Mouse (Mus musculus) forebrain, embryonic 15.5 days (tissue): ENCODE results near the gene Itgad. TPM values are rescaled to one million over a fixed set of nuclear protein-coding genes. Genes with fewer than 3 reads are reported as not detected.
"Not testable (repeated sequence)": the region's sequence is repeated elsewhere in the genome, so short reads cannot be mapped to it uniquely, and the experiment has no call there.

Experiments used
- ATAC-seq: fragments of 200-750 bp; cut with Nextera tagmentation; replicated peaks from 2 replicates; pipeline ENCODE4 v1.8.0; 2017; ENCODE audit warnings: mild to moderate bottlenecking, moderate TSS enrichment, moderate library complexity
- H3K27ac ChIP-seq: fragments of 300-500 bp; sonication (generic); replicated peaks from 2 replicates; pipeline ENCODE4 v1.5.1; 2015; ENCODE audit warnings: mild to moderate bottlenecking, inconsistent platforms
- H3K27me3 ChIP-seq: fragments of 300-500 bp; sonication (generic); 2 replicates; pipeline ENCODE4 v1.6.1; 2015; ENCODE audit warnings: inconsistent platforms
- H3K36me3 ChIP-seq: fragments of 300-500 bp; sonication (generic); 2 replicates; pipeline ENCODE4 v1.6.1; 2015; ENCODE audit warnings: mild to moderate bottlenecking, inconsistent platforms
- H3K4me1 ChIP-seq: fragments of 300-500 bp; sonication (generic); 2 replicates; pipeline ENCODE4 v1.6.1; 2015; ENCODE audit warnings: inconsistent platforms
- H3K4me2 ChIP-seq: fragments of 300-500 bp; sonication (generic); replicated peaks from 2 replicates; pipeline ENCODE4 v1.6.1; 2015; ENCODE audit warnings: mild to moderate bottlenecking, inconsistent platforms
- H3K4me3 ChIP-seq: fragments of 300-500 bp; sonication (generic); 2 replicates; pipeline ENCODE4 v1.5.1; 2015; ENCODE audit warnings: mild to moderate bottlenecking, inconsistent platforms
- H3K9ac ChIP-seq: fragments of 300-500 bp; sonication (generic); replicated peaks from 2 replicates; pipeline ENCODE4 v1.6.1; 2015; ENCODE audit warnings: mild to moderate bottlenecking, inconsistent platforms
- H3K9me3 ChIP-seq: fragments of 300-500 bp; sonication (generic); 2 replicates; pipeline ENCODE4 v1.6.1; 2016; ENCODE audit warnings: inconsistent platforms
- WGBS: fragments of 180-500 bp; shearing (Covaris S2); methylation state at CpG from one replicate; pipeline ENCODE4 v1.1.7; 2015; ENCODE audit warnings: mixed read lengths; 5-methylcytosine and 5-hydroxymethylcytosine counted together
- polyA plus RNA-seq: library from polyadenylated mRNA; unstranded; fragments of >200 nt; fragmentation: Nextera tagmentation; extraction: Ambion mirVana; gene quantifications from 2 replicates; pipeline ENCODE4 v1.2.1, GENCODE M21; 2015

The Itgad gene
- polyA plus RNA-seq, 1 experiment from 2014 or later: not detected

DNA sequence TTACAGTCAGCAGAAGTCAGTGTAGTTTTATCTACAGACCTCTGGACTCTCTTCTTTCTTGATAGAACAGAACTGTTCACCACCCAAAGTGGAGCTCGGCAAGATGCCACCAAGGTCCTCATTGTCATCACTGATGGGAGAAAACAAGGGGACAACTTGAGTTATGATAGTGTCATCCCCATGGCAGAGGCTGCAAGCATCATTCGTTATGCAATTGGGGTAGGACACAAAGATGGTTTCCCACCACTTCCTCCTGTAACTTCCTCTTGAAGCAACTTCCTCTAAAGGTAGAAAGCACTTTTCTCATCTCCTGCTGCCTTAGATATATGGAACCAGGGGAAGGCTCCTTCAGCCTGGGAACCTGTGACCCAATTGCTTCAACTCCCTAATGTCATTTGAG, 20.6 kb upstream of the Itgad start:
- Histone ChIP-seq H3K4me2 (no peak overlapping the region), H3K27me3 (no peaks in the 10 kb centered on the region), H3K9me3 (no peaks in the 10 kb centered on the region), H3K4me1 (no peaks in the 10 kb centered on the region), H3K36me3 (no peaks in the 10 kb centered on the region), H3K27ac (no peak overlapping the region), H3K9ac (no peak overlapping the region), H3K4me3 (no peak overlapping the region)
- ATAC-seq: no peak
- 89% methylated on average over 2 of the region's 2 CpGs for WGBS

DNA sequence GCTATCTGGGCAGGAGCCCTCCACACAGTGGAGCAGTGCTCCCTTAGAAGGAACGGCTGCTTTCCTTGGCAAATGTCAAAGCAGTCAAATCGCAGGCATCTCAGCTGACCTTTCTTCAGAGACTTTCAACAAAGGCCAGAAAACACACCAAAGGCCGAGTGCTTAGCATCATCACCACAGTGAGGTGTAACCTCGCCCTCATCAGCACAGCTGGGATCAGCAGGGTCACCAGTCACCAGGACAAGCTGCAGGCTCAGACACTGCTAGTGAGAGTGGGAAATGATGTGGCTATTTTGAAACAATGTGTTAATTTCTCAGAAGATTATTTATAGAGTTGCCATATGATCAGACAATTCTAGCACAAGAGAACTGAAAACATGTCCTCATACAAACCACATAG, 17.2 kb upstream of the Itgad start:
- Histone ChIP-seq H3K4me1 (no peaks in the 10 kb centered on the region), H3K27me3 (no peaks in the 10 kb centered on the region), H3K27ac (no peak overlapping the region), H3K4me3 (no peak overlapping the region), H3K9ac (no peak overlapping the region), H3K36me3 (no peaks in the 10 kb centered on the region), H3K4me2 (no peak overlapping the region), H3K9me3 (no peaks in the 10 kb centered on the region)
- WGBS: 62% methylated on average over 4 of the region's 4 CpGs
- ATAC-seq: no peak

DNA sequence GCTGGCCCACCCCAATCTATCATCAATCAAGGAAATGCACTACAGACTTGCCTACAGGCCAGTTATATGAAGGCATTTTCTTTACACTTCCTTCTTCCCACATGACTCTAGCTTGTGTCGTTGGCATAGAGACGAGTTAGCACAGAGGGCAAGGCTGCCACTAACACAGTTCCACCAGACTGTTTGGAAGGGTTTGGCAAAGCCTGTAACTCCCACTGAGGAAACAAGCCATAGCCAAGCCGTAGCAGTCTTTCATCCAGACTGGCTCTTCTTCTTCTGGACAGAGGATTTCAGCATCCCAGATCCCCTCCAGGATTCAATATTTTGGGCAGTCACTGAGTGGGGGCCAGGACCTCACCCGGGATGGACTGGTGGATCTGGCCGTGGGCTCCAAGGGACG, 14.6 kb upstream of the Itgad start:
- Histone ChIP-seq H3K27me3 (no peaks in the 10 kb centered on the region), H3K4me2 (no peak overlapping the region), H3K4me3 (no peak overlapping the region), H3K4me1 (no peaks in the 10 kb centered on the region), H3K9ac (no peak overlapping the region), H3K36me3 (no peaks in the 10 kb centered on the region), H3K27ac (no peak overlapping the region), H3K9me3 (no peaks in the 10 kb centered on the region)
- WGBS: 92% methylated on average over 6 of the region's 6 CpGs
- no peak for ATAC-seq

DNA sequence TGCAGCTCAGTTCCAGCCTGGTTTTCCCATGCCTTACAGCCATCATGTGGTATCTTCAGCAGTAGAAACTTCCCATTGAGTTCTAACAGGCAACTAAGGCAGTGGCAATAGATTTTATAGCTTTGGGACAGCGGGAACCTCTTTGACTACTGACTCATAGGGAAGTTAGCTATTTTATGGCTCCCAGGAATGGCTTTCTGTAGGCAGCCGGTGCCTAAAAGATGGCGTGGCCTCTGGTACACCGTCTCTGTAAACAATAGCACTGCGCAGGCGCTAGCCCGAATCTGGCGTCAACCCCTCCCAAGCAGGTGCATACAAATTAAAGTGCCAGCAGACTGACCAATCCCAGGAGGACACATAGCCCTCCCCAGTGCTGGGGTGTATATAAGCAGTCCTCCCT, 3.2 kb upstream of the Itgad start:
- no peak for ATAC-seq
- WGBS: 93% methylated on average over 8 of the region's 8 CpGs
- Histone ChIP-seq H3K27me3 (no peaks in the 10 kb centered on the region), H3K4me3 (no peak overlapping the region), H3K36me3 (no peaks in the 10 kb centered on the region), H3K9me3 (no peaks in the 10 kb centered on the region), H3K4me1 (no peaks in the 10 kb centered on the region), H3K9ac (no peak overlapping the region), H3K4me2 (no peak overlapping the region), H3K27ac (no peak overlapping the region)

DNA sequence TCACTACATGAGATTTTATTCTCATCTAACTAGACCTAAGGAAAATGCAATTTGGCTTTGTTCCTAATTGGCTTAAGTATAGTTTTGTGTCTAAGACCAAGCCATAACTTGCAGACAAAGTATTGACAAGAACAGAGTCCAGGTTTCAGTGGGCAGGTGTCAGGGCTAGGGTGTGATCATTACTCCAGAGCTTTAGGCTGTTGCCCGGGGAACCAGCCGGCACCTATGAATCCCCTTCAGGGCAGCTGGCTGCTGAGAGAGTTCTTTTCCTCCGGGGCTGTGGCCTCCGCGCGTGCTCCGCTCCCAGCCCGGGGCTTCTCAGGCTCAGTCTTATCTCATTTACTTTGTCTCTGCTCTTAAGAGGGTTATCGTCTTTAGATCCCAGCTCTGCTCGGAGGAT, 748 bp downstream of the Itgad start:
- 49% methylated on average over 10 of the region's 10 CpGs for WGBS

DNA sequence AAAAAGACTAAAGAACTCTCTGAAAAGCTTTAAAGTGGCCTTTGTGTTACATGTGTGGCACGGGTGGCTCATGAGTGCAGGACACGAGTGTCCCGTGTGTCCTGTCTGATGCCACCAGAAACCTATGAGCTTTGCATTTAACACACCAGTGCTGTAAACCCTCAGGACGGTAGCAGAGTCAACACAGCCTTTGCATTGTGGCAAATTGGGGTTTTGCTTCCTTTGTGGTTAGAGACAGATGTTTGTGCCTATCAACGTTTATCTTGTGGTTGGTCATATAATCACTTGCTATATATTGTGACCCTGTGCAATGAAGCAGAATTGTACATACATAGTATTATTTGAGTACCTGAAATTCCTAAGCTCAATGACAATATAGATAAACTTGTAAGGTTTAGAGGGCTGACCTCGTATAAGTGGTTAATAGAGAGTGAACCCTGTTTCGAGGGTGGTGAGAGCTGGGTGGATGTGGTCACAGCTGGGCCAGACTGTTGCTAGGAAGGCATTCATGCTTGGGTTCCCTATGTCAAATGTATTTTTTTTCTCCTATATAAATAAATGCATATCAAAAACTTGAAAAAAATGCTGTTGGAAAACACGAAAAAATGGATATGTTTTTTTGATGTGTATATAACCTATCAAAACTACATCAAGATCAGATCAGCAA, 4.6 kb downstream of the Itgad start:
- not testable (repeated sequence) for H3K27ac ChIP-seq, H3K36me3 ChIP-seq, H3K4me2 ChIP-seq, H3K4me3 ChIP-seq, ATAC-seq, H3K4me1 ChIP-seq, H3K9me3 ChIP-seq, H3K9ac ChIP-seq, H3K27me3 ChIP-seq
- WGBS: 85% methylated on average over 8 of the region's 8 CpGs

More for the DNA sequence above, 748 bp downstream of the Itgad start:
- ATAC-seq: no peak
- H3K9me3 ChIP-seq: no peaks in the 10 kb centered on the region
- no peak overlapping the region for H3K4me2 ChIP-seq
- no peaks in the 10 kb centered on the region for H3K27me3 ChIP-seq
- H3K4me1 ChIP-seq: no peaks in the 10 kb centered on the region
- H3K27ac ChIP-seq: no peak overlapping the region
- H3K9ac ChIP-seq: no peak overlapping the region
- H3K4me3 ChIP-seq: no peak overlapping the region
- H3K36me3 ChIP-seq: no peaks in the 10 kb centered on the region

DNA sequence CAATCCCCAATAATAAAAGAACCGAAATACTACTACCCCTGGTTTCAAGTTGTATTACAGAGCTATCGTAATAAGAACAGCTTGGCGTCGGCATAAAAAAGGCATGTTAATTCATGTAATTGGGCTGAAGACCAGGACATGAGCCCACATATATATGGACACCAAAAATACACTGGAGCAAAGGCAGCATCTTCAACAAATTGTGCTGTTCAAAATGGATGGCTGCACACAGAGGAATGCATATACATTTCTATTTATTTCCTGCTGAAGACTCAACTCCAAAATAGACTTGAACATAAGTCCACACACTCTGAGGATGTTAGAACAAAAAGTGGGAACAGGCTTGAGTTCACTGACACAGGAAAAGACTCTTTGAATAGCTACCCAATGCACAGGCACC, 9.8 kb downstream of the Itgad start:
- H3K27ac ChIP-seq: no peak overlapping the region
- H3K4me1 ChIP-seq: no peaks in the 10 kb centered on the region
- H3K9ac ChIP-seq: no peak overlapping the region
- H3K36me3 ChIP-seq: no peaks in the 10 kb centered on the region
- H3K9me3 ChIP-seq: no peaks in the 10 kb centered on the region
- H3K4me2 ChIP-seq: no peak overlapping the region
- H3K27me3 ChIP-seq: no peaks in the 10 kb centered on the region
- no peak overlapping the region for H3K4me3 ChIP-seq
- WGBS: 94% methylated on average over 4 of the region's 4 CpGs
- ATAC-seq: no peak

DNA sequence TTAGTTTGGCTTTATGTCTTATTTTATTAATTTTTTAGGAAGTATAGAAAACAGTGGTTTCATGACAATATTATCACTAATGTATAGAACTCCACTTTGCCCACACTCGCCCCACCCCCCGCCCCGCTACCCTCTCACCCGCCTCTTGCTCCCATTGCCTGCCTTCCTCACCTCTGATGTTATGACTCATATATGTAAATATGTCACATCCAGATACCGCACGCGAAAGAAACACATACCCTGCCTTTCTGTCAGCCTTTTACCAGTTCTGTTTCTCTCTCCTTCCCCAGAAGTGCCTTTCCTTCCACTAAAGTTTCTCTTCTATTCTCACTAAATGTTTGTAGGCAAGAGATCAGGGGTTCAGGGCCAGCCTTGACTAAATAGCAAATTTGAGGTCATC, 12.2 kb downstream of the Itgad start:
- Histone ChIP-seq H3K9ac (no peak overlapping the region), H3K4me2 (no peak overlapping the region), H3K4me1 (no peaks in the 10 kb centered on the region), H3K27me3 (no peaks in the 10 kb centered on the region), H3K9me3 (no peaks in the 10 kb centered on the region), H3K36me3 (no peaks in the 10 kb centered on the region), H3K4me3 (no peak overlapping the region), H3K27ac (no peak overlapping the region)
- 92% methylated on average over 7 of the region's 7 CpGs for WGBS
- no peak for ATAC-seq

DNA sequence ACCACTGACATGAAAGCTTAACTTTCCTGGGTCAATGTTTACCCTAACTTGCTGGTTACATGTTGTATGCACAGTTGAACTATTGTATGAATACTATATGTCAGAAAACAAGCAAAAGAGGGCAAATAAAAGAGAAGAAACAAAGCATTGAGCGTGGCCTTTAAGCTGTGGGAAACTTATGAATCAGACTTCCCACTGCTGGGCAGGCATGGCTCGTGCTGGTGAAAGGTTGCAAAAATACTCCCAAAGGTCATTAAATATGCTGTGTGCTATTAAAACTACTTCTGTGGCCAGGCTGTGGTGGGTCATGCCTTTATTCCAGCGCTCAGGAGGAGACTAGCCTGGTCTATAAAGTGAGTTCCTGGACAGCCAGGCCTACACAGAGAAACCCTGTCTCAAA, 15.8 kb downstream of the Itgad start:
- Histone ChIP-seq H3K27me3 (no peaks in the 10 kb centered on the region), H3K9ac (no peak overlapping the region), H3K4me3 (no peak overlapping the region), H3K4me2 (no peak overlapping the region), H3K27ac (no peak overlapping the region), H3K9me3 (no peaks in the 10 kb centered on the region), H3K4me1 (no peaks in the 10 kb centered on the region), H3K36me3 (no peaks in the 10 kb centered on the region)
- WGBS: 65% methylated on average over 3 of the region's 3 CpGs
- no peak for ATAC-seq

DNA sequence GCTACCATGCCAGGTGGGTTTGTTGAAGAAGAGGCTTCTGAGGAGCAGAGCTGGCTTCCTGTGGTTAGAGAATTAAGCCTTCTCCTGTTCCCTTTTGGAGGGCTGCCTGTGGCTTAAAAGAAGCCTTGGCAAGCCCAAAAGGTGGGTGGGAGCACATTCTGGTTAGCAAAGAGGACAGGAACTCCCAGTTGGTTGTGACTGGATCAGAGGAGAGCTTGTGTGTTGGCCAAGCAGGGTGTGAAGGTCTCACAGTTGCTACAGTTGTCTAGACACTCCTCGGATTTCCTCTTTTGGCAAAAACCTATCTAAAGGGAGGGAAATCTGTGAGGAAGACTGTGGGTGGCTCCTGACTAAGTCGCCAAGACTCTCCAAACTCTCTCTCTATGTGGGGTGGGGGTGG, 24.2 kb downstream of the Itgad start:
- Histone ChIP-seq H3K9me3 (no peaks in the 10 kb centered on the region), H3K4me1 (no peaks in the 10 kb centered on the region), H3K4me2 (no peak overlapping the region), H3K27ac (no peak overlapping the region), H3K36me3 (no peaks in the 10 kb centered on the region), H3K4me3 (no peak overlapping the region), H3K9ac (no peak overlapping the region), H3K27me3 (no peaks in the 10 kb centered on the region)
- no peak for ATAC-seq
- 53% methylated on average over 2 of the region's 2 CpGs for WGBS

DNA sequence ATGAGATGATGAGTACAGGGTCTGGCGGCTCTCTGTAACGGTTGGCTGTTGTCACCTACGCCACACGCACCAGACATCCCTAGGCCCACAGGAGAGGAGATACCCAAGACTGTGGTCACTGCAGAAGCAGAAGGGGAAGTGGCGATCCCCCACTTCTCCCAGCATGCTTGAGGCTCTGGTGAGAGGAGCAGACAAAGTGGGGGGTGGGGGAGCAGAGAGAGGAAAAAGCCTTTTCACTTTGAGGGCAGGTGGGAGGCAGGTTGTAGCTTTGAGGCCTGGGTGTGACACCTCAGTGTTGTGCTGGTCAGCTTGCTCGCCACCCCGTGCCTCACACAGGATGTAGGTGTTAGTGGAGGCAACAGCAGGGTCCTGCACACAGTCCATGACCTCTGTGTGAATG, 25.9 kb downstream of the Itgad start:
- H3K4me2 ChIP-seq: no peak overlapping the region
- no peak for ATAC-seq
- no peak overlapping the region for H3K9ac ChIP-seq
- no peaks in the 10 kb centered on the region for H3K36me3 ChIP-seq
- H3K4me1 ChIP-seq: no peaks in the 10 kb centered on the region
- H3K4me3 ChIP-seq: no peak overlapping the region
- 84% methylated on average over 7 of the region's 7 CpGs for WGBS
- H3K9me3 ChIP-seq: no peaks in the 10 kb centered on the region
- no peak overlapping the region for H3K27ac ChIP-seq
- H3K27me3 ChIP-seq: no peaks in the 10 kb centered on the region

DNA sequence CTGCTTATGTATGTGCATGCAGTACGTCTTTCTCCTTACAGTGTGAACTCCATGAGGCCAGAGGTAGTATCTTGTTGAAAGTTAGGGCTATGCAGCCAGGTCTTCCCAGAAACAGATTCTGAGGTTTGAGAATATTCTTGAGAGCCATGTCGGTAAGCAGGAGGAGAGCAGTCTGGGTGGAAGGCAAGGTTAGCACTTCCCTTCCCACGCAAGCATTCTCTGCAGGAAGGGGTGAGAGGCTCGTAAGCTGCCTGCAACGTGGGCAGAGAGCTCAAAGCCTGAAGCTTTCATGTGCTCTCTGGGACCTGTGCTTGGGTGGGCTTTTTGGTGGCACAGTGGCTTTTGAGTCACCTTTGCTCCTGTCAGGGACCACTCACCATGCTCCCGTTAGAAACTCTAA, 26.4 kb downstream of the Itgad start:
- WGBS: 74% methylated on average over 6 of the region's 6 CpGs
- no peak for ATAC-seq
- no peaks in the 10 kb centered on the region for H3K36me3 ChIP-seq
- H3K9me3 ChIP-seq: no peaks in the 10 kb centered on the region
- no peak overlapping the region for H3K27ac ChIP-seq
- H3K4me2 ChIP-seq: no peak overlapping the region
- no peak overlapping the region for H3K4me3 ChIP-seq
- no peak overlapping the region for H3K9ac ChIP-seq
- no peaks in the 10 kb centered on the region for H3K4me1 ChIP-seq
- H3K27me3 ChIP-seq: no peaks in the 10 kb centered on the region

DNA sequence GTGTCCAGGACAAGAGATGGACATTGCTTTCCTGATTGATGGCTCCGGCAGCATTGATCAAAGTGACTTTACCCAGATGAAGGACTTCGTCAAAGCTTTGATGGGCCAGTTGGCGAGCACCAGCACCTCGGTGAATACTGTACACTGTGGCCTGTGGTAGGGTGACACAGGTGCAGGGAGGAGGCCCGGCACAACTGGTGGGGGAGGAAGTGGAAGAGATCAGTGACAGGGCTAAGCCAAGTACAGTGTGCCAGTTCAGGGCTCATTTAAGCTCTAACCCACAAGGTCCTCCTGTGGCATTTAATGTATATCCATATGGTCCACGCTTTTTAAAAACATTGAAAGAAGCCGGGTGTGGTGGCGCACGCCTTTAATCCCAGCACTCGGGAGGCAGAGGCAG, 27.5 kb downstream of the Itgad start:
- no peaks in the 10 kb centered on the region for H3K4me1 ChIP-seq
- no peak overlapping the region for H3K9ac ChIP-seq
- H3K27ac ChIP-seq: no peak overlapping the region
- no peak for ATAC-seq
- 95% methylated on average over 10 of the region's 10 CpGs for WGBS
- no peaks in the 10 kb centered on the region for H3K36me3 ChIP-seq
- H3K27me3 ChIP-seq: no peaks in the 10 kb centered on the region
- no peaks in the 10 kb centered on the region for H3K9me3 ChIP-seq
- no peak overlapping the region for H3K4me3 ChIP-seq
- no peak overlapping the region for H3K4me2 ChIP-seq
